Mouse (Mus musculus) cerebellum, adult 9-10 months (tissue): Measurements from ENCODE around the gene Hmgn3.

Source experiments
- DNase-seq: peaks from one replicate; pipeline ENCODE4 v3.0.0; 2022

The Hmgn3 gene

DNA sequence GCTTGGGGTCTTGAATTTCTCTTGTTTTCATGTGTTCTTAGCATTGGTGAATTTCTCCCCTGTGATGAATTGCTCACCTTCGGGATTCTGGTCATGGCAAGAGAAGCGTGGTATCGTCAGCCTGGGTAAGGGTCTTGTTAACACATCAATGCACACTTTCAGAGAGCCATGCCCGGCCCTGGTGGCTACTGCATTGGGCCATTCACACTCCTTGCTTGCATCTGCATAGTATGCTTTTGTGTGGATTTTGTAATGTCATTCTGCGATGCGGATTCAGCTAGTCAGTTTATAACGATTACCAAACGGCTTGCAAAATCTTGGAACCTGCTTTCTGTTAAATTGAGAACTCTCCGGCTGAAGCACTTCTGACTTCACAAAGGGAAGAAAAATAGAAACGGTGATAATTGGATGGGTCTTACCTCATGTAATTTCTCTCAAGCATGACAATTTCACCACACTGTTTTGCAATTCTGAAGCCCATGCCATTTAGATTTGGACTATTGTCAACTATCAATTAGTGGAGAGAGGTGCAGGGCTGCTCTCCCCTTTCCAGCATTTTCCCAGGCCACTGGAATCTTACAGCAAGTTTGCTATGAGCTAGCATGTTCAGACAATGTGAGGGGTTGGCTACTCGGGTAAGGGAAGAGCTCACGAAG, 47.7 kb downstream of the Hmgn3 start:
- DNase-seq, result no peak

DNA sequence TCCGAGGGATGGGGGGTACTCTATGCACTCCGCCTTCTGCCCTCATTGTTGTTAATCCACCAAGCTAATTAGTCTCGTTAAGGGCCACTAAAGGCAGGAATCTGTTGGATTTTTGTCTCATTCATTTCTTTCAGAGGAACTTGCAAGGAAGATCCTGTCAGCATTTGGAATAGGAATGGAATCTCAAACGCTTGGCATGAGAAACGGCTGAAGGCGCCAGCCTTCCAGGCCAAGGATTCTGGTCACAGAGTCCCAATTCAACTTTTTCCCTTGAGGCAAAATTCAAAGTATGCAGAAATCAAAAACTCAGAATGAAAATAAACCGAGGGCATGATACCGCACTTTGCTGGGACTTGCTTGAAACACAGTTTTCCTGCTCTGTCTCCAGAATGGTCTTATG, 48.7 kb downstream of the Hmgn3 start:
- no peak for DNase-seq

DNA sequence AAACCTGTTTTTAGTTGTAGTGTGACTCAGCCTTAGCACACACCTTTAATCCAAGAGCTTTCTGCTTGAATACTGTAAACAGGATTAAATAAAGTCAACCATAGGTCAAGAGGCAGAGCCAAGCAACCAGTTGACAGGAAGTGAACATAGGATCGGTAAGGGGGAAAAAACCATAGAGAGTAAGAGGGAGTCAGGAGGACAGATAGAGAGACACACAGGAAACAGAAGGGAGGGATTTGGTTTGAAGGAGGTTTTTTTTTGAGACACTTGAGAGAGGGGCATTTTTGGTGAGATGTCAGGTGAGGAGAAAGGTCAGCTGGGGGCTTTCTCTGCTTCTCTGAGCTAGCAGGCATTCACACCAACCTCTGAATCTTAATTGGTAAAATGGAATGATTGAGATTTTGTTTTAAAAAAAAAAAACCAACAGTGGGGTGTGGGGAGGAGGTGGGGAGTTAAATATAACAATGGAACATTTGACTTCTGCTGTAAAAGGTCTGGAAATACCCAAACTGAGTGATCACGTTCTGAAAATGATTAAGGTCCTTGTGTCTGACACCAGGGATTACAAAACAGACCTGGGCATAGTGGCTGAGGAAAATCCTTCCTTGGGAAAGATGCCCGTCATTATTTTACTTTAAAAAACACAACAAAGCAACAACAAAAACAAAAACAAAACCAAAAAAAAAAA, 51.7 kb downstream of the Hmgn3 start:
- DNase-seq, result no peak

GRCm38 (mm10) chr9:83083790-83084469, 62.6 kb downstream of the Hmgn3 start:
- DNase-seq, result no peak

GRCm38 (mm10) chr9:83083091-83083490, 63.4 kb downstream of the Hmgn3 start:
- DNase-seq, result no peak

DNA sequence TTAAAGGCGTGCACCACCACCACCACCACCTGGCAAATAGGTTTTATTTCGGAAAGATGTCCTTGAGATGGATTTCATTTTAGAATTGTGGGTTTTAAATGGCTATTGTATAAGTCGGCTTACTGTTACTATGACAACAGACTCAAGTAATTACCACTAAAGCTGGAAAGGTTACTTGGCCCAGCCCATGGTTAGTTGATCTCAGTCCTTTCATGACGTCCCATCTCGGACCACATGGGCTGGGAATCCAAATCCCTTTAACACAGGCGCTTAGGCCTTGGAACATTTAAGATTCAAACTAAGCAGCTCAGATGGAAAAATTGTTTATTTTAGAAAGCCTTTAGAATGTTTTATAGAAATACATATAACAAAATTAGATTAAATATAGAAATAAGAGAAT, 64.2 kb downstream of the Hmgn3 start:
- no peak for DNase-seq

GRCm38 (mm10) chr9:83079724-83080123, 66.8 kb downstream of the Hmgn3 start:
- DNase-seq, result no peak

GRCm38 (mm10) chr9:83068246-83068645, 78.2 kb downstream of the Hmgn3 start:
- no peak for DNase-seq

DNA sequence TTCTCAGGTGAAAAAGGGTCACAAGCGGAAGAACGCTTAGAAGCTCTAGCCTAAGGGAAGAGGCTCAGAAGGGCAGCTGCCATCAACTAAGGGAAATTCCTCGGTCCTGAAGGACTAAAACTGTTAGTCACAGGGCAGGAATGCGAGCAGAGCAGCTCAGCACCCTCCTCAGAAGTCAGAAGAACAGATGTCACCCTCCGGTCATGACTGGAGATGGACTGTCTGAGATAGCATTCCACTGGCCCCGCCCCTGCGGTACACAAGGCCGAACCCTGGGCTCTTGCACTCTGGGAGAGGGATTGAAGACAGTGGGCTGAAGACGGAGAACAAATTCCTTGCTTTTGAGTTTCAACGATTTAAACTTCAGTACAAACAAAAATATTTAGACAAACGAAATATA, 85.2 kb downstream of the Hmgn3 start:
- no peak for DNase-seq
